Comparison of ENCODE assay signal across 12 mouse cellular contexts in genomic region chr5:96036125-96036672, GRCm38 (mm10).
DNase-seq lines count a peak whose midpoint lies in the region; ATAC-seq and TF ChIP-seq lines count a peak whose summit lies in the region.
"Had no signal": no experiment of that assay in that cellular context is flagged by ENCODE, and none has a peak within 500 bp of the region (broad histone marks: within the 10 kb centered on the region; RNA-seq: fewer than 3 reads in every experiment).

No protein-coding gene starts in this region.

- H3K4me2 ChIP-seq in forebrain, embryonic 14.5 days (ENCODE audit: low read length), result no peak overlapping the region
- H3K4me2 ChIP-seq in forebrain, embryonic 12.5 days, result no peak overlapping the region
- no peak overlapping the region for H3K4me2 ChIP-seq in midbrain, postnatal 0 days (ENCODE audit: low read depth, low read length, poor library complexity, severe bottlenecking)
- H3K4me2 ChIP-seq in midbrain, embryonic 11.5 days, result no peak overlapping the region
- H3K4me2 ChIP-seq: lung, embryonic 15.5 days had no signal

- no peak for ATAC-seq in forebrain, embryonic 14.5 days
- no peak for ATAC-seq in forebrain, embryonic 12.5 days (ENCODE audit: low FRiP score)
- ATAC-seq in midbrain, postnatal 0 days (ENCODE audit: low FRiP score), result no peak
- no peak for ATAC-seq in midbrain, embryonic 11.5 days (ENCODE audit: low FRiP score)
- ATAC-seq: hindbrain, embryonic 16.5 days; Patski had no signal

- H3K9me3 ChIP-seq in forebrain, embryonic 14.5 days (replicated peaks; ENCODE audit: control insufficient read depth, low read length), result no peaks in the 10 kb centered on the region
- H3K9me3 ChIP-seq in forebrain, embryonic 12.5 days, result no peaks in the 10 kb centered on the region
- no peaks in the 10 kb centered on the region for H3K9me3 ChIP-seq in midbrain, postnatal 0 days (ENCODE audit: low read length)
- H3K9me3 ChIP-seq in midbrain, embryonic 11.5 days (ENCODE audit: control insufficient read depth, low read length), result no peaks in the 10 kb centered on the region
- H3K9me3 ChIP-seq: lung, embryonic 15.5 days had no signal

- WGBS in forebrain, embryonic 14.5 days, result 77% methylated on average over 7 of the region's 7 CpGs
- 79% methylated on average over 7 of the region's 7 CpGs for WGBS in forebrain, embryonic 12.5 days
- WGBS in midbrain, postnatal 0 days, result 71% methylated on average over 7 of the region's 7 CpGs
- WGBS in midbrain, embryonic 11.5 days, result 76% methylated on average over 7 of the region's 7 CpGs

- no peaks in the 10 kb centered on the region for H3K36me3 ChIP-seq in forebrain, embryonic 14.5 days (ENCODE audit: control insufficient read depth, insufficient read depth, low read length)
- no peaks in the 10 kb centered on the region for H3K36me3 ChIP-seq in forebrain, embryonic 12.5 days (replicated peaks)
- no peaks in the 10 kb centered on the region for H3K36me3 ChIP-seq in midbrain, postnatal 0 days (ENCODE audit: insufficient read depth, low read length)
- no peaks in the 10 kb centered on the region for H3K36me3 ChIP-seq in midbrain, embryonic 11.5 days (ENCODE audit: control insufficient read depth, insufficient read depth, low read length)
- H3K36me3 ChIP-seq: lung, embryonic 15.5 days had no signal

- no peak overlapping the region for H3K4me3 ChIP-seq in forebrain, embryonic 14.5 days (ENCODE audit: low read depth, low read length)
- no peak overlapping the region for H3K4me3 ChIP-seq in forebrain, embryonic 12.5 days (replicated peaks)
- H3K4me3 ChIP-seq in midbrain, postnatal 0 days (ENCODE audit: low read depth, low read length), result no peak overlapping the region
- no peak overlapping the region for H3K4me3 ChIP-seq in midbrain, embryonic 11.5 days (ENCODE audit: low read depth, low read length)
- H3K4me3 ChIP-seq: lung, embryonic 15.5 days had no signal

- TF ChIP-seq CTCF in midbrain, postnatal 0 days (IDR thresholded peaks at IDR 0.05), result peak; percentile 61

- peak; percentile 30 for DNase-seq in forebrain, embryonic 14.5 days (ENCODE audit: low spot score)
- peak; percentile 17 for DNase-seq in layer of hippocampus, adult 11-12 months (ENCODE audit: low spot score)
- DNase-seq in layer of hippocampus, adult 9-10 months (ENCODE audit: low spot score), result no peak
- peak; percentile 32 for DNase-seq in midbrain, postnatal 0 days (ENCODE audit: low spot score)
- no peak for DNase-seq in midbrain, embryonic 11.5 days (ENCODE audit: low spot score, missing footprints)
- no peak for DNase-seq in urinary bladder, postnatal 4 days (ENCODE audit: low spot score in 2 of 2)
- DNase-seq in urinary bladder, postnatal 14 days (ENCODE audit: low spot score), result no peak
- DNase-seq: cerebellum, adult 2 months had no signal

- H3K27ac ChIP-seq in forebrain, embryonic 14.5 days (ENCODE audit: low read depth, low read length), result no peak overlapping the region
- no peak overlapping the region for H3K27ac ChIP-seq in forebrain, embryonic 12.5 days
- H3K27ac ChIP-seq in midbrain, postnatal 0 days (ENCODE audit: low read depth, low read length), result no peak overlapping the region
- no peak overlapping the region for H3K27ac ChIP-seq in midbrain, embryonic 11.5 days (ENCODE audit: low read depth, low read length)
- H3K27ac ChIP-seq: lung, embryonic 15.5 days had no signal

- H3K9ac ChIP-seq in forebrain, embryonic 14.5 days (ENCODE audit: low read length), result no peak overlapping the region
- no peak overlapping the region for H3K9ac ChIP-seq in forebrain, embryonic 12.5 days
- no peak overlapping the region for H3K9ac ChIP-seq in midbrain, postnatal 0 days (replicated peaks; ENCODE audit: low read length, poor library complexity, severe bottlenecking)
- H3K9ac ChIP-seq in midbrain, embryonic 11.5 days (ENCODE audit: low read length), result no peak overlapping the region
- H3K9ac ChIP-seq: lung, embryonic 15.5 days had no signal

- H3K4me1 ChIP-seq in forebrain, embryonic 14.5 days (ENCODE audit: control insufficient read depth, insufficient read depth, low read length), result no peaks in the 10 kb centered on the region
- H3K4me1 ChIP-seq in forebrain, embryonic 12.5 days, result 0 out of 2 replicates have a peak, but pooled peaks cover 4% of the 10 kb centered on the region
- no peaks in the 10 kb centered on the region for H3K4me1 ChIP-seq in midbrain, postnatal 0 days (ENCODE audit: insufficient read depth, low read length)
- H3K4me1 ChIP-seq in midbrain, embryonic 11.5 days (ENCODE audit: control insufficient read depth, insufficient read depth, low read length), result no peaks in the 10 kb centered on the region

- no peaks in the 10 kb centered on the region for H3K27me3 ChIP-seq in forebrain, embryonic 14.5 days (replicated peaks; ENCODE audit: control insufficient read depth, insufficient read depth, low read length)
- no peaks in the 10 kb centered on the region for H3K27me3 ChIP-seq in forebrain, embryonic 12.5 days
- no peaks in the 10 kb centered on the region for H3K27me3 ChIP-seq in midbrain, postnatal 0 days (ENCODE audit: insufficient read depth, low read length)
- no peaks in the 10 kb centered on the region for H3K27me3 ChIP-seq in midbrain, embryonic 11.5 days (ENCODE audit: control insufficient read depth, insufficient read depth, low read length)
- H3K27me3 ChIP-seq: lung, embryonic 15.5 days had no signal

Comparison
In these comparisons a context has a peak if more than half of its experiments do, and no peak if none do; other contexts are left out.
1. DNase-seq: peak in forebrain, embryonic 14.5 days (single experiment), layer of hippocampus, adult 11-12 months (single experiment) and midbrain, postnatal 0 days (single experiment); none in layer of hippocampus, adult 9-10 months (single experiment), midbrain, embryonic 11.5 days (single experiment), urinary bladder, postnatal 4 days (0 of 2) and urinary bladder, postnatal 14 days (single experiment).